Mouse (Mus musculus) forebrain, embryonic 13.5 days (tissue): Measurements from ENCODE around the gene Cfap221. TPM values are rescaled to one million over a fixed set of nuclear protein-coding genes. Genes with fewer than 3 reads are reported as not detected.

Source experiments
- ATAC-seq: fragments of 200-750 bp; cut with Nextera tagmentation; 2 replicates; pipeline ENCODE4 v1.8.0; 2017
- H3K27ac ChIP-seq: fragments of 300-500 bp; sonication (generic); 2 replicates; pipeline ENCODE4 v1.5.1; 2015; ENCODE audit warnings: inconsistent platforms, mild to moderate bottlenecking, moderate library complexity
- H3K27me3 ChIP-seq: fragments of 300-500 bp; sonication (generic); 2 replicates; pipeline ENCODE4 v1.6.1; 2015; ENCODE audit warnings: mild to moderate bottlenecking, inconsistent platforms
- H3K36me3 ChIP-seq: fragments of 300-500 bp; sonication (generic); 2 replicates; pipeline ENCODE4 v1.6.1; 2015; ENCODE audit warnings: mild to moderate bottlenecking, inconsistent platforms; ENCODE audit not compliant: poor library complexity, severe bottlenecking
- H3K4me1 ChIP-seq: fragments of 300-500 bp; sonication (generic); 2 replicates; pipeline ENCODE4 v1.6.1; 2015; ENCODE audit warnings: inconsistent platforms
- H3K4me2 ChIP-seq: fragments of 300-500 bp; sonication (generic); 2 replicates; pipeline ENCODE4 v1.6.1; 2015; ENCODE audit warnings: inconsistent platforms, mild to moderate bottlenecking, moderate library complexity
- H3K4me3 ChIP-seq: fragments of 300-500 bp; sonication (generic); 2 replicates; pipeline ENCODE4 v1.5.1; 2015; ENCODE audit warnings: mild to moderate bottlenecking, inconsistent platforms
- H3K9ac ChIP-seq: fragments of 300-500 bp; sonication (generic); 2 replicates; pipeline ENCODE4 v1.6.1; 2015; ENCODE audit warnings: mild to moderate bottlenecking, inconsistent platforms
- H3K9me3 ChIP-seq: fragments of 300-500 bp; sonication (generic); replicated peaks from 2 replicates; pipeline ENCODE4 v1.6.1; 2016; ENCODE audit warnings: inconsistent platforms
- WGBS: fragments of 180-500 bp; shearing (Covaris S2); methylation state at CpG from one replicate; pipeline ENCODE4 v1.1.7; 2015; 5-methylcytosine and 5-hydroxymethylcytosine counted together
- polyA plus RNA-seq: library from polyadenylated mRNA; unstranded; fragments of >200 nt; fragmentation: Nextera tagmentation; extraction: Ambion mirVana; gene quantifications from 2 replicates; pipeline ENCODE4 v1.2.1, GENCODE M21; 2015

Gene Cfap221
- polyA plus RNA-seq, 1 experiment from 2014 or later, result not detected

DNA sequence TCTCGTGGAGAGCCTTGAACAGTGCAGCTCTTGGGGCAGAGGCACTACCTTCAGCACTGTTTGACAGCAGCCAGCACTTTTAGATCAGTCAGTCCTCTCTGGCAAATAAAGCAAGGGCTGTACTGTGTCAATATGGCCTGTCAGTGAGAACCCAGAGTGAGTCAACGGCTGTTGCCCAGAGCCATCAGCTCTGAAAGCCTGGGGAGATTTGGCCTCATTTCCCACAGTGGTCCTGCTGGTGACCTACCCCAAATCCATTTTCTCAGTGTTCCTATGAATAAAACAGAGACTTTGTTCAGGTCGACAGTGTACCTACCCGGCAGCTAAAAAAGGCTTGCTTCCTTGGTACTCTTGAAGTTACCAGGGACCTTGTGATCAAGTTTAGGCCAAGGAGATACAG lies 105.2 kb downstream of the Cfap221 start:
- WGBS, result 76% methylated on average over 4 of the region's 4 CpGs
- ATAC-seq, result no peak
- Histone ChIP-seq H3K27ac (no peak overlapping the region), H3K9me3 (no peaks in the 10 kb centered on the region), H3K4me3 (no peak overlapping the region), H3K9ac (no peak overlapping the region), H3K36me3 (no peaks in the 10 kb centered on the region), H3K27me3 (no peaks in the 10 kb centered on the region), H3K4me1 (peaks cover 12% of the 10 kb centered on the region; the same call in 1 of the 2 replicates), H3K4me2 (no peak overlapping the region)

- H3K36me3 ChIP-seq, result no peaks in the 10 kb centered on the region
- WGBS, result 91% methylated on average over 9 of the region's 9 CpGs
- H3K4me3 ChIP-seq, result no peak overlapping the region
- H3K4me2 ChIP-seq, result no peak overlapping the region
- ATAC-seq, result no peak
- no peak overlapping the region for H3K9ac ChIP-seq
- no peaks in the 10 kb centered on the region for H3K9me3 ChIP-seq
- no peaks in the 10 kb centered on the region for H3K27me3 ChIP-seq
- no peak overlapping the region for H3K27ac ChIP-seq
- peaks cover 12% of the 10 kb centered on the region; the same call in 1 of the 2 replicates for H3K4me1 ChIP-seq
These were observed 105.9 kb downstream of the Cfap221 start for GRCm38 (mm10) chr1:119891149-119891548.

- Histone ChIP-seq H3K9ac (no peak overlapping the region), H3K36me3 (no peaks in the 10 kb centered on the region), H3K4me2 (no peak overlapping the region), H3K9me3 (no peaks in the 10 kb centered on the region), H3K27ac (no peak overlapping the region), H3K27me3 (no peaks in the 10 kb centered on the region), H3K4me3 (no peak overlapping the region), H3K4me1 (0 out of 2 replicates have a peak, but pooled peaks cover 5% of the 10 kb centered on the region)
- 90% methylated on average over 16 of the region's 16 CpGs for WGBS
- ATAC-seq, result no peak
These were observed 107.7 kb downstream of the Cfap221 start for GRCm38 (mm10) chr1:119889347-119889746.

DNA sequence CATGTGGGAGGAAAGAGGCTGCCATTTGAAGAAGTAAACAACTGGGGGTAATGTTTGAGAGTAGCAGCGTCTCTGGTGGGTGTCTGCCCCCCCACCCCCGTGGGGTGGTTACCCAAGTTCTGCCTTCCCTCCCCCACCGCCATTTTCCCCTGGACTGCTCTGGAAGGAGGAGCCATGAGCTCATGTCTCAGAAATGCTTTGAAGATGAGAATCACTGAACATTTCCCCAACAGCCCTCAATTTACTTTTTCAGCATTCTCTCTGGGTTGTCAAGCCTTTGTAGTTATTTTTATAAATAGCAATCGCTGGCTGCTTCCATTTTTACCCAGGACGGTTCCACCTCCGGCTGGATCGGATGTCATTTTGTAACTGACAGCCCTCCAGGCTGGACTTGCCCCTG lies 110.7 kb downstream of the Cfap221 start:
- H3K9me3 ChIP-seq, result no peaks in the 10 kb centered on the region
- H3K4me1 ChIP-seq, result 0 out of 2 replicates have a peak, but pooled peaks cover 5% of the 10 kb centered on the region
- WGBS, result 60% methylated on average over 7 of the region's 7 CpGs
- no peaks in the 10 kb centered on the region for H3K36me3 ChIP-seq
- no peak overlapping the region for H3K9ac ChIP-seq
- H3K4me2 ChIP-seq, result no peak overlapping the region
- no peak overlapping the region for H3K4me3 ChIP-seq
- no peaks in the 10 kb centered on the region for H3K27me3 ChIP-seq
- ATAC-seq, result no peak
- H3K27ac ChIP-seq, result no peak overlapping the region

- H3K9me3 ChIP-seq, result no peaks in the 10 kb centered on the region
- no peaks in the 10 kb centered on the region for H3K27me3 ChIP-seq
- 80% methylated on average over 3 of the region's 3 CpGs for WGBS
- 0 out of 2 replicates have a peak, but pooled peaks cover 5% of the 10 kb centered on the region for H3K4me1 ChIP-seq
- no peak overlapping the region for H3K4me2 ChIP-seq
- H3K36me3 ChIP-seq, result no peaks in the 10 kb centered on the region
- peak overlapping the region; percentile 49 for H3K27ac ChIP-seq
- H3K9ac ChIP-seq, result no peak overlapping the region
- ATAC-seq, result peak; percentile 80; the same call in 1 of the 2 replicates
- H3K4me3 ChIP-seq, result no peak overlapping the region
These were observed 112.8 kb downstream of the Cfap221 start for GRCm38 (mm10) chr1:119884272-119884671.

GRCm38 (mm10) chr1:119878909-119879308 lies 118.1 kb downstream of the Cfap221 start:
- peak overlapping the region; percentile 41 for H3K27ac ChIP-seq
- WGBS, result 66% methylated on average over 7 of the region's 7 CpGs

GRCm38 (mm10) chr1:119877469-119877868 lies 119.6 kb downstream of the Cfap221 start:
- 95% methylated on average over 4 of the region's 4 CpGs for WGBS
- Histone ChIP-seq H3K9ac (no peak overlapping the region), H3K4me3 (no peak overlapping the region), H3K27me3 (no peaks in the 10 kb centered on the region), H3K36me3 (no peaks in the 10 kb centered on the region), H3K9me3 (no peaks in the 10 kb centered on the region), H3K27ac (no peak overlapping the region), H3K4me2 (no peak overlapping the region), H3K4me1 (no peaks in the 10 kb centered on the region)
- no peak for ATAC-seq

More at GRCm38 (mm10) chr1:119878909-119879308, 118.1 kb downstream of the Cfap221 start:
- Histone ChIP-seq H3K9ac (no peak overlapping the region), H3K4me2 (no peak overlapping the region), H3K4me1 (no peaks in the 10 kb centered on the region), H3K9me3 (no peaks in the 10 kb centered on the region), H3K27me3 (no peaks in the 10 kb centered on the region), H3K36me3 (no peaks in the 10 kb centered on the region), H3K4me3 (no peak overlapping the region)
- ATAC-seq, result peak; percentile 75; the same call in 1 of the 2 replicates

Other genes starting within 250 kb of the Cfap221 start
- gene Ptpn4, start 159.6 kb downstream of the Cfap221 start, polyA plus RNA-seq, result 10.9 and 11.0 TPM in 2 replicates
- 13.1 and 13.3 TPM in 2 replicates for gene Tmem177, start 84.0 kb downstream of the Cfap221 start, polyA plus RNA-seq
- 0.45 and 0.52 TPM in 2 replicates for gene Sctr, start 9.7 kb upstream of the Cfap221 start, polyA plus RNA-seq
- gene Tmem37, start 76.8 kb upstream of the Cfap221 start, polyA plus RNA-seq, result 4.0 and 4.3 TPM in 2 replicates
- 1,225 and 1,613 TPM in 2 replicates for gene Dbi, start 123.8 kb upstream of the Cfap221 start, polyA plus RNA-seq
- gene 3110009E18Rik, start 124.0 kb upstream of the Cfap221 start, polyA plus RNA-seq, result 24.8 and 29.7 TPM in 2 replicates